Mouse (Mus musculus) kidney, postnatal 10 days (tissue): ENCODE data around the gene Cblc.
"Not testable (repeated sequence)": the region's sequence is repeated elsewhere in the genome, so short reads cannot be mapped to it uniquely, and the experiment has no call there.

Source experiments
- DNase-seq: peaks from one replicate; pipeline ENCODE4 v3.0.0; 2021; ENCODE audit warnings: mixed read lengths

Gene Cblc

DNA sequence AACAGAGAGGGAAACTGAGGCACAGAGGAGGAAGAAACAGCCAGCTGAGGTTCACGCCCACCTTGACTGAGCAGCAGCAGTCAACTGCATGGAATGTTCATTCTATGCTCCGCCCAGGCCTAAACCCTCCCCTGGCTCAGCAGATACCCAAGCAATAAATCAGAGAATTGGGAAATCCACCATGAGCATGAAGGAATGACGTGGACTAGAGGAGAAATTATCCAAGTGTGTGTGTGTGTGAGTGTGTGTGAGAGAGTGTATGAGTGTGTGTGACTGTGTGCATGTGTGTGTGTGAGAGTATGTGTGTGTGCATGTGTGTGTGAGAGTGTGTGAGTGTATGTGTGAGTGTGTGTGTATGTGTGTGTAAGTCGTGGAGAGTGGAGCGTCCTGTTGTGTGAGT, 21.8 kb upstream of the Cblc start:
- no peak for DNase-seq

DNA sequence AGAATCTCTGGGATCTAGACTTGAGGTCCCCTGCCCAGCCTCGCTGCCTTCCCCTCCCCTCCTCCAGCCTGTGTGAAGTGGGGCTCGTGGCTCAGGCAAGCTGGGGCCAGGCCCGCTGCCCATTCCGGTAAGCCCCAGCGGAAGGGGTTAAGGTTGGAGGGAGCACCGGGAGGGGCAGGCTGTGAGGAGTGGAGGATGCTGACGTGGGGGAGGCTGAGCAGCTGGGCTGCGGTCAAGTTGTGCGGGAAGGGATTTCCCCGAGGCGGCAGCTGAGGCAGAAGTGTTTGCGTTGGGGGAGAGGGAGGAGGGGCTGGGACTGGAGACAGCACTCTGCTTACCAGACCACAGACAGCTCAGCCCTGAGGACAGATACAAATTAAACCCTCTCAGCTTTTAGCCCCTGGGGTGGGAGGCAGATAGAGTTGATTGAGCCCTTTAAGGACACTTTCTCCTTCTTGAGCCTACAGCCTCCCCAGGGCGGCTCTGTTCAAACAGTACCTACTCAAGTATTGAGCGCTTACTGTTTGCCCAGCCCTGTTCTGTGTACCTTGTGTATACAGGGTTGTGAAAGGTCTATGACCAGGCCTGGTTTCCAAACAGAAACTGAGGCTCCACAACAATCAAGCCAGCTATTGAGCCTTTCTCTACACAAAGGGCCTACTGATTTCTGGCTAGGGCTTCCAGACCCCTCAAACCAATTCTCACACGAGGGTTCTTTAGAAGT, 20.9 kb upstream of the Cblc start:
- peak; percentile 85 for DNase-seq

DNA sequence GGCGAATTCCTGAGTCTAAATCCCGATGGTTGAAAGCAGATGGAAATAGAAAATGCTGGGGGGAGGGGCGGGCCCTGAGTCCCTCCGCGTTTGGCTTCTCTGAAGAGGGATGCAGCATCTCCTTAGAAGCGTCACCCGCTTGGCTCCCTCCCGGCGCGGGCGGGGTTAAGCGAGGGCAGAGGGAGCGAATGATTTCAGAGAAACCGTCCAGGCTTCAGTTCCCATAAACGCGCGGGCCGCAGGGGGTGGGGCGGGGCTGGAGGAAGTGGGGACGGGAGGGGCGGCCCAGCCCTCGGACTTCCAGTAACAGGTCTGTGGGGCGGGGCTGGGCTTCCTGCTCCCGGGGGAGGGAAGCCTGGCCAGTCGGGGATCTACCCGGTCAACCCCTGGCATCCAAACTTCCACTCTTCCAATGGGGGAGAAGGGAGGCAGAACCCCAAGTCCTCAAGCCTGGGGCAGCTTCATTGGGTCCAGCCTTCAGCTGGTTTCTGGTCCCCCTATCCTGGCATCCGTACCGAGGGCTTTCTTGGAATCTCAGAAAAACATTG, 19.7 kb upstream of the Cblc start:
- peak; percentile 95 for DNase-seq

DNA sequence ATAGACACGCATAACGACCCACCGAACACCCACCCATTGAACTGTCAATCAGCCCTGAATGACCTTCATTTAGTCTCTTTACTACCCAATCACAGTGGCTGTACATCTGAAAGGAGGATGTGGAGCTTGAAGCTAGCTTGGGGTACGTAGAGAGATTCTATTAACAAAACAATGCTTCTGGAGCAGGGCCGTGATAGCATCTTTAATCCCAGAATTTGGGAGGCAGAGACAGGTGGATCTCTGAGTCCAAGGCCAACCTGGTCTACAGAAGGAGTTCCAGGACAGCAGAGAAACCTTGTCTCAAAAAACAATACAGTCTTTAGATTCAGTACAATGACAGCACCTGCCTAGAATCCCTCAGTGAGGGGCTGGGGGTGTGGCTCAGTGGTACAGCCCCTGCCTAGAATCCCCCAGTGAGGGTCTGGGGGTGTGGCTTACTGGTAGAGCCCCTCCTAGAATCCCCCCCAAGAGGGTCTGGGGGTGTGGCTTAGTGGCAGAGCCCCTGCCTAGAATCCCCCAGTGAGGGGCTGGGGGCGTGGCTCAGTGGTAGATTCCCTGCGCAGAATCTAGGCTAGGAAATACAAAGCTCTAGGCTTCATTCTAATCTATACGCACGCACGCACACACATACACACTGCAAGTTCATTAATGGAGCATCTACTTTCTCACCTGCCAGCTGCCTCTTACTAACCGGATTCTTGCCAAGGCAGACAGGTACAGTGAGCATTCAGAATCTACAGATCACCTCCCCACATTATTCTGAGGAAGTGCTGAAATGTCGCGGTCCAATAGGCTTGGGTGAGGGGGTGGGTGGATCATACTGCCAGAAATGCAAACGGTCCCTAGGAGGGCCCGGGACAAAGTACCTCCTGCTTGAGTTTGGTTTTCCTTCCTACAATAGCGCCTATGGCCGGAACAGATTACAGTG, 19.0 kb upstream of the Cblc start:
- DNase-seq: no peak

DNA sequence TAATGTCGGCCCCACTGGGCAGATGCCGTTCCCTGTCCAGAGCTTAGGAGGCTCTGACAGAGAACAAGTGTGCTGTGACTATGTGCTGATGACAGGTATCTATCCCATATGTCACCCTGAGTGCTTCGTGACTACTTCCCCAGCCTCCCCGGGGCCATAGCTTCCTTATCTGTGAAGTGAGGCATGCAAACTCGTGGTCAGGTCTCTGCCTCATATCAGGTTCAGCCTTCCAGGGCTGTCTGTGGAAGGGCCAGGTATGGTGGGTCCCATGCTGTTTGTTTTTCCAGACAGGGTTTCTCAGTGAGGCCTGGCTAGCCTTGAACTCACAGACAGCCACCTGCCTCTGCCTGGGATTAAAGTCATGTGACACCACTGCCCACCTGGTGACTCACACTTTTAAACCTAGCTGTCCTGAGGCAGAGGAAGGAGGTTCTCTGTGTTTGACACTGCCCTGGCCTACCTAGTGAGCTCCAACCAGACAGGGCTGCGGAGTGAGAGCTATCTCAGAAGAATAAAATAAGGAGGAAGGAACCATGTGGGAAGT, 17.0 kb upstream of the Cblc start:
- DNase-seq: no peak

DNA sequence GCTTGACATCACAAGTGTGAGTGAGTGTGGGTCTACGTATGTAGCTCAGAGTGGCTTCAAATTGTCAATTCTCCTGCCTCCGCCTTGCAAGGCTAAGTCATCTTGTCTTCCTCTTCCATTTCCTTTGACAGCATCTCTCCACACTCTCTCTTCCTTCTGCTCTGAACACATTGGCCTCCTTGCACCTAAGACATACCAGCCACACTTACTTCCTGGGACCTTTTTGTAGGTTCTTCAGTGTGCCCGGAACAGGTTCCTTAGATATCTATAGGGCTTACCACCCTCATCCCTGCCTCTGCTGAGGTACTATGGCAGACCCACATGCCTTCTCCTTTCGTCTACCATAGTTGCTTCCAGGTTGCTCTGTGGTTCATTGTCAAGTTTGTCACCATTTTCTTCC, 16.6 kb upstream of the Cblc start:
- DNase-seq: no peak

DNA sequence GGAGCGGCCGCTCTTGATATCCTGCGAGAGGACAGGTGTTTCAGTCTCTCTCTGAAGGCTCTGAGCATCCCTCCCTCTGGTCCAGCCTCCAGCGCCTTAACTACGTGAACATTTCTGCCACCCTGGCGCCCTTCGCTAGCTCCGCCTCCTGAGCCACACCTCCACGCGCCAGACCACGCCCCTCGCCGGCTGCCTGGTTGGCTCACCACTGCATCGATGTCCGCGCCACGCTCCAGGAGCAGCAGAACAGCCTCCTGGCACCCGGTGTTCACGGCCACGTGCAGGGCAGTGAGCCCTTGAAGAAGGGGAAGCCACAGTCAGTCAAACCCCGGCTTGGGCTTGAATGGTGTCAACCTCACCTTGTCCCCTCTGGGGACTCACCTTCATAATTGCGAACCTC, 14.5 kb upstream of the Cblc start:
- peak; percentile 76 for DNase-seq

DNA sequence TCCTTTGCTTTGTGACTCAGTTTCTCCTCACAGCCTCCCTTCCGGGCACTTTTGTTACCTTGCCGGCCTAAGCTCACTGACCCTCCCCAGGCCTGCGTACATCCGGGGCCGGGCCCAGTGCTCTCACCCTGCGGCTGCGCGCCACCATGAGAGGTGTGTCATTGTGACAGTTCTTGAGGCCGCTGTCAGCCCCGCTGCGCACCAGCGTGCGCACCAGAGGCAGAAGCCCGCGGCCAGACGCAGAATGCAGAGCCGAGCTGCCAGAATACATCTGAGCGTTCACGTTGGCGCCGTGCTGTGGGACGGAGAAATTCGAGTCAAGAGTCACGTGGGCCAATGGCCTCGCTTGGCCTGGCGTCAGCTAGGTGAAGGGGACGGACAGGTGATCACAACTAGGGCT, 12.8 kb upstream of the Cblc start:
- DNase-seq: peak; percentile 50

DNA sequence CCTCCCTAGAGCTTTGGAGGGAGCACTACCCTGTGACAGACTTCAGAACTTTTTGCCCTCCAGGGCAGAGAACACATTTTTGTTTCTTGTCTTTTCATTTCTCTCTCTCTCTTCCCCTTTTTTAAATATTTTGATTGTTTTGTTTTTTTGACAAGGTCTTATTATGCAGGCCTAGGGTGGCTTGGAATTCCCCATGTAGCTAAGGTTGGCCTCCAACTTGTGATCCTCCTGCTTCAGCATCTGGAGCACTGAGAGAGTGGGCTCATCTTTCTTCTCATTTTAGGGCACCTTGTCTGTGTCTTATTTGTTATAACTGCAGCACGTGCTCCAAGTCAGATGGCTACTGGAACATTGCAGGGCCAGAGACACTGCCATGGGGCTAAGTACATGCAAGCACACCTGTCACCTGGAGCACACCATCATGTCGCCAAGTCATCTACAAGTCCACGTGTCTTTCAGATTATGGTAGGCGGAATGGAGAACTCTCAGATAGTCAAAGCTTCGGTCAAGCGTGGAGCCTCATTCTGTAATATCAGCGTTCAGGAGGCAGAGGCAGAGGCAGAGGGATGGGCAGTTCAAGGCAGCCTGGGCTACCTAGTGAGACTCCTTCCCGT, 9.9 kb upstream of the Cblc start:
- no peak for DNase-seq

DNA sequence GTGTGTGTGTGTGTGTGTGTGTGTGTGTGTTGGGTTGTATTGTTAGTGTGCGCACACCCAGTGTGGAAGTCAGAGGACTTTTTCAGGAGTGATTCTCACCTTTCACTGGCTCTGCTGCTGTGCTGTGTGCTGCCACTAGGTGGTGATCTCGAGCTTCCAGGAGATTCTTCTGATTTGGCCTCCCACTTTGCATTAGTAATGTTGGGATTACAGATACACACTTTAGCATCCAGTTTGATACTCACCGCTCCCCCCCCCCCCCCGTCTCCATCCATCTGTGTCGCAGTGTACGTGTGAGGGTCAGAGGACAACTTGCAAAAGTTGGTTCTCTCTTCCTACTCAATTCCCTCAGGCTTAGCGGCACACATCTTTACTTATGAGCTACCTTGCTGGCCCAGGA, 6.4 kb upstream of the Cblc start:
- DNase-seq: peak; percentile 85

DNA sequence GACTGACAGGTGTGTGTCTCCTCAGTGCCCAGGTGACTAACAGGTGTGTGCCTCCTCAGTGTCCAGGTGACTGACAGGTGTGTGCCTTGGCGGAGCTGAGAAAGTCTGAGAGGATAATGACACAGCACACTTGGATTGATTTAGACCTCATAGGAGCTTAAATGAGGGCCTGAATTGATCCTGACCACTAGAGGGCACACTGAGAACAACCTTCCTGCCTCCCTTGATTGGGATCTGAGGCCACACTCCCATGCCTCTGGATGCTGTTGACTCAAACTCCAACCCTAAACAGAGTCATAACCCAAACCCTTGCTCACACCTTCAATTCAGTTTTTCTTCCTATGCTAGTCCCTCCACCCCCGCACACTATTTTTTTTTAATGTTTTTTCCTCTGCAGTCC, 4.2 kb upstream of the Cblc start:
- peak; percentile 77 for DNase-seq

DNA sequence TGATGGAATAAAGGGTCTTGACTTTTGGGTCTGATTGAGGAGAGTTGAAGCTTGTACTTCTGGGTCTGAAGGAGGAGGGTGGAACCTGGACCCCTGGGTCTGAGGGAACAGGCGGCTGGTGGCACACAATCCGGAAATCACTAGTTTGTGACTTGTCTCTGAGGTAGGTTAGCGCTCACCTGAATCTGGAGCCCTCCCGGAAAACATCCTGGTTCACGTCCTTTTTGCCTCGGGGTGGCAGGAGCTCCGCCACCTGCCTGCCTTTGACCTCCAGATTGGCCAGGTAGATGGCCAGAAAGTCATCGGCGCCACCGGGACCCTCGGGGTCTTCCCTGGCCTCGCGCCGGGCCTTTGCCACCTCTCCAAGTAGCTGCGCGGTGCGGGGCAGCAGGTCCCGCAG, 355 bp downstream of the Cblc start:
- peak; percentile 39 for DNase-seq

DNA sequence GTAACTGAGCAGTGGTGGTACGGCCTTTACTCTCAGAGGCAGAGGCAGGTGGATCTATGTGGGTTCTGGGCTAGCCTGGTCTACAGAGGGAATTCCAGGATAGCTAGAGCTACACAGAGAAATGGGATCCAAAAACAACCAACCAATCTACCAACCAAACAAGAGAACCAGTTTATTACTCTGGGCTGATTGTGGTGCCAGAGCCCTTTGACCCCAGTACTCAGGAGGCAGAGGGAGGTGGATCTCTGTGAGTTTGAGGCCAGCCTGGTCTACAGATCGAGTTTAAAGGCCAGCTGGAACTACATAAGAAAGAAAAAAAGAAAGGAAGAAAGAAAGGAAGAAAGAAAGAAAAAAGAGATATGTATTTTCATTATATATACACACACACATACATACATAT, 1.4 kb downstream of the Cblc start:
- no peak for DNase-seq

DNA sequence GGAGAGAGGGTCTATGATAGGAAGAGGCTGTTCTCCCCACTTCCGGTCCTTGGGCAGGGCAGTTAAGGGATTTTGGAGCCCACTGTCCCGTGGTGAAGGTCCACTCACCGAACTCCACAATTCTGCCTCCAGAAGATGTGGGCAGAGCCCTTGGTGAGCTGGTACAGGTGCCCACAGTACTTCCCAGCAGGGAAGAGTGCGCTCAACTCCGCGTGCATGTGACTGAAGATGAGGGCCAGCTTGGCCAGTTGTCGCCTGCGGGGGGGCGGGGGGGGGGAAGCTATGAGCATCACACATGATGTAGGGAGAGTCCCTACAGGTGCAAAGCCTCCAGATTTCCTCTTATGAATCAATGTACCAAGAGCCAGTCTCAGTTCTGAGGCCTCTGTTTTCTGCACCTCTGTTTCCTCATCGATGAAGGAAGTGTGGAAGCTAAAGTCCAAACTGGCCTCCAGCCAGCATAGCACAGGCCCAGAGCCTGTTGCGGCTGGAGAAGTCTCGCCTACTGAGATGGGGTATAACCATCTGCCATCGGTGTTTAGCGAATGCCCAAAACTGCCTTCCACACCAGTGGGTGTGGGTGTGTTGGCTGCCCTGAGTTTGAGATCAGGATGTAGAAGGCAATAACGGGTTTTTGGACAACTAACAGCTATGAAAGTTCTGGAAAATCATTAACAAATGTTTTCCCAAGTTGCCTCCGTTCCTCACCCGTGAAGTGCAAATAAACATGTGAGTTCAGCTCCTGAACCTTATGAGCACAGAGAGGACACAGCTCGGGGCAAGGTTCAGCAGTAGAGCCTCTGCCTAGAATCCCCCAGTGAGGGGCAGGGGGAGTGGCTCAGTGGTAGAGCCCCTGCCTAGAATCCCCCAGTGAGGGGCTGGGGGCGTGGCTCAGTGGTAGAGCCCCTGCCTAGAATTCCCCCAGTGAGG, 3.6 kb downstream of the Cblc start:
- no peak for DNase-seq

DNA sequence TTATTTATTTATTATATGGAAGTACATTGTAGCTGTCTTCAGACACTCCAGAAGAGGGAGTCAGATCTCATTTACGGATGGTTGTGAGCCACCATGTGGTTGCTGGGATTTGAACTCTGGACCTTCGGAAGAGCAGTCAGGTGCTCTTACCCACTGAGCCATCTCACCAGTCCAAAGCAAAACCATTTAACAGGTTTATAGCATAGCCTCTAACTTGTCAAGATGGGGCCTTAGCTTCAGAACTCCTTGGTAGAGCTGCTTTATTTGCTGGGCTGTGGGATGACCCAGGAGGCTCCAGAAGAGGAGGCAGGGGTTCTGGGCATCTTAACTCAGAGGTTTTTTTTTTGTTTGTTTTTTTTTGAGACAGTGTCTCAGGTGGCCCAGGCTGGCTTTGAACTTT, 5.1 kb downstream of the Cblc start:
- not testable (repeated sequence) for DNase-seq

DNA sequence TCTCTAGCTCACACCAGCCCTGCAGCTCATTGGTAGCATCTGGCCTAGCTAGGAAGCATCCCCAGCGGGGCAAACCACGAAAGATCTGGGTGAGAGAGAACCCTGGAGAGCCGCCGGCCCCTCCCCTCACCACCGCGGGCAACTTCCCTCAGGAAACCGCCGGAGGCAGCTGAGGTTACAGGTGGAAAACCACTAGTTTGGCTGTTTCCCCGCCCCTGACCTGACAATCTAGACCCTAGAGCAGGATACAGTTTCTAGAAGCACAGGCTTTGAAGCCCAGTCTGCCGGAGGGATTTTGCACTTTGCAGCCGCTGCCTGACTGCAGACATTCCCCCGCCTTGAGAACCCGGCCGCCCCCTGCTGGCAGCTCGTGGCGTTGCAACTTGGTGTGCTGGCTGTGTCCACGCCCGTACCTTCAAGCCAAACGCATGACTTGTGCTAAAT, 6.7 kb downstream of the Cblc start:
- peak; percentile 96 for DNase-seq

DNA sequence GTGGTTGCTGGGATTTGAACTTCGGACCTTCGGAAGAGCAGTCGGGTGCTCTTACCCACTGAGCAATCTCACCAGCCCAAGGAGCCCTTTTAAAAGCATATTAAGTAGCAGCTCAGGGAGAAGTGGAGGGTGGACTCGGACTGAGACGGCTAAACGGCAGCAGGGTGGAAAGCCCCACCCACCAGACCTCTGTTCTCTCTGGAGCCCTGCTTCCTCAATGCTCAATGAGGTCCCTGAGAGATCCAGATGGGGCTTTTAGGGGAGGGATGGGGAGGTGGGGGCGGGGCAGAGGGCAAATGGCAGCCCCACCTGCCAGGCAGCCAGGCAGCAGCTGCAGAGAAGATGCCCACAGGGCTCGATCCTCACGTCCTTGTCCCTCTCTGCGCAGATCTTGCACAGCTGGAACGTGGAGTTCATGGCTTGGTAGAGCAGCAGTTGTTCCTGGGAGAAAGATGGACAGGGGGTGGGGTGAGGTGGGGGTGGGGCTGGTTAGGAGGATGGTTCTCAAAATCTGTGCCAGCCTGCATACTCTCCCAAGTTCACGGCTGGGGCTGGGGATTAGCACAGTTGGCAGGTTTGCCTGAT, 10.6 kb downstream of the Cblc start:
- DNase-seq: no peak

DNA sequence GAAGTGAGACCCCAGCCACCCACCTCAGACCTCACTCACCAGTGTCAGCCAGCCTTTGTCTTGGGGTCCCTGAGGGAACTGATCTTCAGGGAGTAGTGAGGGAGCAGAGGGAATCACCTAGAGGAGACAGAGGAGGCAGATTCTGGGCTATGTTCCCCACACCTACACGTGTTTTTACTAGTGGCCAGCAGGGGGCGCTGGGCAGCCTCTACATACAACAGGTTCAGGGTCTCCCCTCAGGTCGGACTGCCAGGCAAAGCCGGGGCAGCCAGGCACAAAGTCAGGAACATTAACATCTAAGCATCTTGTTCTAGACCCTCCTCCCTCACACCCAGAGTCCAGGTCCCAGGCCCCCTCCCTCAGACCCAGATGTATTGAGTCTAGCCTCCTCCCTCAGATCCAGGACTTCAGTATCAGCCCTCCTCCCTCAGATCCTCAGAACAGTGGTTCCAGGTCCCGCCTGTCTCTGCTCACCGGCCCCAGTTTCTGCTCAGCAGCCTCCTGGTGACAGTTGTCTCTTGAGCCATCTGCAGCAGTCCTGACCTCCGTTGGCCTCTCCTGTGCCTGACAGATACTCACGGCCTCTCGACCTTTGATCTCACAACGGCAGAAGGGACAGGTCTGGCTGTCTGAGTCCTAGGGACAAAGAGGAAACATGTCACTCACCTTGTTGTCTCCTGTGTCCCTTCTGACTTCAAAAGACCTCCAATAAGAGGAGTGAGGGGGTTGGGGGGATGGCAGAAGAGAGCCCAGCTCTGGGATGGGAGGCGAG, 11.7 kb downstream of the Cblc start:
- DNase-seq: no peak

DNA sequence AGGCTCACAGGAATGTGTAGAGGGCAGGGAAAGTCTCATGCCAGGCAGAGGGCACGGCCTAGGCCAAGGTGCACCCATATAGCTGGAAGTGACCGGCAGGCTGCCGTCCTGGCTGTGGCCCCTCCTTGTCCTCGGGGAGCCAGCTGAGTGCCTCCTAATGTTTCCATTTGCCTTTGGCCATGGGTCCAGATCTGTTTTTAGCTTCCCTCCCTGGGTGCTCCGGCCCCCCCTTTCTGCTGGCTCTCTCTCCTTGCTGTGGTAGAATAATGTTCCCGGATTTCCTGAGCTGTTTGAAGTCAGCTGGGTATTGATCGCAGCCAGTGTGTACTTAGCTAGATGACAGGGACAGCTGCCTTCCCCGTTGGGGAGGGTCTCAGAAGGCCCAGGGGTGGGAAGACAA, 13.0 kb downstream of the Cblc start:
- no peak for DNase-seq

DNA sequence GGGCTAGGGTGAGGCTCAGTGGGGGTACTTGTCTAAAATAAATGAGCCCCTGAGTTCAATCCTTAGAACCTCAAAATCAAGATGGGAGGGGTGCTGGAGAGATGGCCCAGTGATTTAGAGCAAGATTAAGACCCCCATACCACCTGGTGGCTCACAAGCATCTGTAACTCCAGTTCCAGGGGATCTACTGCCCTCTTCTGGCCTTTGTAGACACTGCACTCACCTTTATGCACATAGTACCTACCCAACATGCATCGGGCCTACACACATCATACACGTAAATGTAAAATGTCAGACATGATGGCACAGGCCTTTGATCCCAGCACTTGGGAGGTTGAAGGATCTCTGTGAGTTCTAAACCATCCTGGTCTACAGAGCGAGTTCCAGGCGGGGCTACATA, 14.0 kb downstream of the Cblc start:
- peak; percentile 77 for DNase-seq

DNA sequence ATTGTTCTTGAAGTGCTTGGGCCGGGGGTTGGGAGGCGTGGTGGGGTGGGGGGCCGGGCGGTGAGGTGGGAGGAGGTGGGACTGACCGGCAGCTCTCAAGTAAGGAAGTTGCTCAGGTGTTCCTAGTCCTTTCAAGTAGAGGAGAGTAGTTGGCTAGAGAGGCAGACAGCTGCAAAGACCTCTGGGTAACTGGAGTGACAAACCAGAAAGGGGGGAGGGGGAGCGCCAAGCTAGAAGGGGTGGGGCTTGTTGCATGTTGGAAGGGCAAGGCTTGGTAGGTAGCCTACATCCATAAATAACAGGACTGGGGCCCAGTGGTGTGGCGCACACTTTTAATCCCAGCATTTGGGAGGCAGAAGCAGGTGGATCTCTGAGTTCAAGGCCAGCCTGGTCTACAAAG, 14.9 kb downstream of the Cblc start:
- no peak for DNase-seq
